Mouse (Mus musculus) stomach, postnatal 0 days (tissue): ENCODE data around the gene Fars2.

ENCODE experiments used
- CTCF ChIP-seq: IDR thresholded peaks from 2 replicates; pipeline ENCODE4 v1.5.1; 2016; ENCODE audit warnings: antibody characterized with exemption, low read depth, mild to moderate bottlenecking, moderate library complexity
- EP300 ChIP-seq: optimal IDR thresholded peaks from 2 replicates; pipeline ENCODE3; 2016; ENCODE audit warnings: antibody characterized with exemption

DNA sequence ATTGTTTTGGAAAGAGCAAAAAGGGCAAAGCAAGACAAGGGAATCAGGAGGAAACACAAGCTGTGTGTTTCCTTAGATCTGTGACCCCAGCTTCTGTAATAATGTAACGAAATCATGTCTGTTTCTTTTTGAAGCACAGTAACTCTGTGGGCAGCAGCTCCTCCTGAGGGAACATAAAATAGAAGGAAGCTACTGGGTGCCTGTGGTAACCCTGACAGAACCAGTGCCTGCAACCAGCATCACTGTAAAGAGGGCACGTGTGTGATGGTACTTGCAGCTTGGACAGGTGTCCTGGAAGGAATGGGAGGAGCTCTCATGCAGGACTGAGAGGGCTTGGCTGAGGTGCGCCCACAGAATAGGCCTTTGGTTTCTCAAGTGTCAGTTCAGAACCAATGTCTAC lies 305.2 kb downstream of the Fars2 start:
- TF ChIP-seq EP300 (no peak), CTCF (no peak)
